Mouse (Mus musculus): ENCODE measurements around the gene AL732309.1.

AL732309.1 gene

DNA sequence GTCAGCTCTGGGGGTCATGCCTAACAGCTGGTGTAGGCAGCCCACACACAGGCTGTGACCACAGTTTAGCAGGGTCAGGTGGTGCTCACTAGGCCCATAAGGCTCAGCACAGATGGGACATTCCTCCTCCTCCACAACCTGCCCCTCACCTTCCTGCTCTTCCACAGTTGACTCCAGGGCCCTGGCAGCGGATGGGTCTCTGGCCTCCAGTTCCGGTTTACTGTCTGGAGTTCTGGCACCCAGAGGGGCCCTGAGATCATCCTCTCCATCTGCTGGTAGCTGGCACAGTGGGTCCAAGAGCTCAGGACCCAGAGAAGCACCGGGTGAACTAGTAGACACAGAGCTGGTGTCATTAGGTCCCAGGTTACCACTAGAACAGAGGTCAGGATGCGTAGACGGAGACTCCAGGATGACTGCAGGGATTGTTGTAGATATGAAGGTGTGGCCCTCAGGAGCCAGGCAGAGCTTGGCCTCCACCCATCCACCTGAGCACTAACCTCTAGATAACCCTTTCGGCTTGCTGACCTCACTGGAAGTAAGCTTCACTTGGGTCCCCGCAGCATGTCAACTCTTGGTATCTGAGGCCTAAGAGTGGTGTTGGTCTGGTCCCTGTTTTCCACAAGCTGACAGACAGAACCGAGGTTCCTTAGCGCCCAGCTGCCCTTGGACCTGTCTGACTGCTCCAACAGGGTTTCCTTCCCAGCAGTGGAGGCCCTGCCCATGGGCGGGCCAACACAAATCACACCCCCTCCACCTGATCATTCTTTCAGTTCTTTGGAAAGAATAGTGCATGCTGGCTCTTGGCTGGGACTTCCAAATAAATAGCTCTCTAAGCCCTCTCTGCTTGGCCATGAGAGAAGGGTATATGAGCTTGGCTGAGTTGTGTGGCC lies at the start of gene AL732309.1:
Gene AL732309.1 (minus strand): TSS at position 681 of the 890 bp plus-strand sequence.
- DNase-seq (ENCODE audit: low spot score): no peak

- no peak for DNase-seq (ENCODE audit: low spot score)
Measured at GRCm38 (mm10) chr2:25293706-25294105, 47.0 kb upstream of the AL732309.1 start.

GRCm38 (mm10) chr2:25292856-25293255 lies 46.2 kb upstream of the AL732309.1 start:
- DNase-seq (ENCODE audit: low spot score): peak; percentile 61

- DNase-seq (ENCODE audit: low spot score): no peak
Measured at GRCm38 (mm10) chr2:25292054-25292544, 45.4 kb upstream of the AL732309.1 start.

DNA sequence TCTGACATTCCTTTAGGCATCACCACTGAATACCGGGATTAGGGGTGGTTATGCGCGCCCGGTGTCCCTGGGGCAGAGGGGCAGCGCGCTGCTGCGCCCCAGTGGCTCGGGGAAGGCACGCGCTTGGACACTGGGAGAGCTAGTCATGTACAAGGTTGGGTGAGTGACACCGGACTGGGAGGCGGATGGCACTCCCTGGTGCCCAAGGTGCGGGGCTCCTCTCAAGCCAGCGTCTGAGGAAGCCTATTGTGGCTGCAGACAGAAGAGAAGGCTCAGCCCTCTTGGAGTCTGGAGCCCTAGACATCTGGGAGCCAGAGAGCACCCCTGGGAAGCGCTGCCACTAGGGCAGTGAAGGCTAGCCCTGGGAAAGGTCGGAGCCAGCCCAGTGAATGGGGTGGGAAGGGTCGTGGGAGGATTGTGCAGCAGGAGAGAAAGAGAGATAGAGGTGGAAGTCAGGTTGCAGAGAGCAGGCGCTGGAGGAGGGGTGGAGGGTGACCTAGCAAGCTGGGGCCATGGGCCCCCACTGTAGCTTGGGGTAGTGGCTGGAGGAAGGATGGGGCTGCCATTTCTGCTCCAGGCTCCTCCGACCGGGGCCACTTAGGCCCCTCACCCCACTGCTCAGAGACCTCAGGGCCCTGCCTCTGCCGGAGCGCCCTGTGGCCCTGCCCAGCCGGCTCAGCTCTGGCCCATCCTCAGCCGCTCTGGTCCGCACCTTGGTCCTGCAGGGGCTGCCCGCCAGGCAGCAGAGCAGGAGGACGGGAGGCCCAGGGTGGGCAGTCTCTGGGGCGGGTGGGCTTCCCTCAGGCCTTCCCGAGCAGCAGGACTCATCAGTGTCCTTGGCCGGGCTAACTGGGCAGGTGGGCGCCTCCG lies 44.8 kb upstream of the AL732309.1 start:
- no peak for DNase-seq (ENCODE audit: low spot score)

- DNase-seq (ENCODE audit: low spot score): no peak
Measured at GRCm38 (mm10) chr2:25290816-25291130, 44.1 kb upstream of the AL732309.1 start.

- no peak for DNase-seq (ENCODE audit: low spot score)
Measured at GRCm38 (mm10) chr2:25290101-25290815, 43.6 kb upstream of the AL732309.1 start.

DNA sequence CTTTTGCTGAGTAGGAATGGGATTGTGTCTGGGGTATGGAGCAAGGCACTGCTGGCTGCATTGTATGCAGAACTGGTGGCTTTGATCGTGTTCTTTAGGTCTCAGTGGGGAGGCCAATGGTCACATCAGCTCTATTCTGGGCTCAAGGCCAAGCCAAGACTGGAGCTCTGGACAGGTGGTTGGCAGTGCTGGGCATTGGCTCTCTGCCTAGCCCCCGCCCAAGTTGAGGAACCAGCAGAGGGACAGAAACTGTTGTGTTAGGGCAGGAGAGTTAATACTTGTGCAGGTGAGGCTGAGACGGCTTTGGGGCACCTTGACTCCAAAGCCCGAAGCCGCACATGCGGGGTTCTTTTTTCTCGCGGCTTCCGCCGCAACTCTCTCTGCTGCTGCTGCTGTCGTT lies 43.0 kb upstream of the AL732309.1 start, which contains the start of gene Lrrc26:
Gene Lrrc26 (plus strand): TSS at position 265 of the 400 bp plus-strand sequence.
- DNase-seq (ENCODE audit: low spot score): no peak

- no peak for DNase-seq (ENCODE audit: low spot score)
Measured at GRCm38 (mm10) chr2:25288734-25289345, 42.2 kb upstream of the AL732309.1 start.

GRCm38 (mm10) chr2:25287927-25288649 lies 41.4 kb upstream of the AL732309.1 start, which contains the start of gene Tmem210:
Gene Tmem210, plus strand, starts transcription at chr2:25288145.
- DNase-seq (ENCODE audit: low spot score): no peak

GRCm38 (mm10) chr2:25286837-25287636 lies 40.4 kb upstream of the AL732309.1 start:
- DNase-seq (ENCODE audit: low spot score): no peak

DNA sequence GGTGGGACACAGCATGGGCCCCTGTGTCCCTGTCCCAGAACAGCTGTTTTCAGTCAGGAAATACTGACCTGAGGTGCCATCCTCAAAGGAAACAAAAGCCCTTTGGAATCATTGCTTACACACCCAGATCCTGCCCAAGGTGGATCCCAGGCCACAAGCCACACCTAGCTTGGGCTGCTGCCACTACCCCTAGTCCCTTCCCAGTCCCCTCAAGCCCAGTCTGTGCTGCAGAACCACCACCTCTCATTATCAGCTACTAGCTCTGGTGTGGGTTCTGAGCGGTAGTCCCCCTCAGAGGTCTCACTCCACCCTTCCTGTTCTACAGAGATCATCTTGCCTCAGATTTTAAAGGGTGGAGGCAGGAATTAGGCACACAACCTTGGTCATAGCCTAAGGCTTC lies 39.7 kb upstream of the AL732309.1 start:
- no peak for DNase-seq (ENCODE audit: low spot score)

DNA sequence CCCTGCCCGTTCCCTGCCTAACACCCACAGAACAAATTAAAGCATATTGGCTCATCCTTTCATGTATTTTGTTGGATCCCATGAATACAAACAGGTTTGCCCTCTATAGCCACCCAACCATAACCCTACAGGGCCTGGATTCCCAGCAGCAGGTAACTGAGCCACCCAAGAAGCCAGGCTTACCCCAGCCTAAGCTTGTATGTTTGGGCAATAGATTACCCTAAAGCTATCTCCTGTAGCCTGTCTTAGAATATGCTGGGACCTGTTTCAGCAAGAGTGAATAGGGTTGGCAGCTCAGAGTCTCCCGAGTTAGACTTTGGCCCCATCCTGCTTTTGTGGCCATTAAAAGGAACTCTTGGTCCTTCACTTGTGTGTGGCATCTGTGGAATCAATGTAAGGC lies 38.9 kb upstream of the AL732309.1 start:
- no peak for DNase-seq (ENCODE audit: low spot score)

GRCm38 (mm10) chr2:25278928-25279882 lies 32.5 kb upstream of the AL732309.1 start:
- peak; percentile 76 for DNase-seq (ENCODE audit: low spot score)

DNA sequence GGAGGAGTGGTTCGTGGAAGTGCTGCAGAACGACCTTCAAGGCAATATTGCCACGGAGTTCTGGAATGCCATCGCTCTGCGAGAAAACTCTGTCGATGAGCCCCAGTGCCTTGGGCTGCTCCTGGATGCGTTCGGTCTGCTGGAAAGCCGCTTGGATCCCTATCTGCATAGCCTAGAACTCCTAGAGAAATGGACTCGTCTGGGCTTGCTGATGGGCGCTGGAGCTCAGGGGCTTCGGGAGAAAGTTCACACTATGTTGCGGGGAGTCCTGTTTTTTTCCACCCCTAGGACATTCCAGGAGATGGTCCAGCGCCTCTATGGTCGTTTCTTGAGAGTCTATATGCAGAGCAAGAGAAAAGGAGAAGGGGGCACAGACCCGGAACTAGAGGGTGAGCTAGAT lies 26.3 kb upstream of the AL732309.1 start:
- DNase-seq (ENCODE audit: low spot score): no peak

GRCm38 (mm10) chr2:25272515-25272914 lies 25.9 kb upstream of the AL732309.1 start:
- DNase-seq (ENCODE audit: low spot score): no peak

GRCm38 (mm10) chr2:25271827-25272511 lies 25.3 kb upstream of the AL732309.1 start, which contains the start of the genes Ssna1 and Anapc2:
Gene Ssna1, minus strand, starts transcription at chr2:25272438.
Gene Anapc2, plus strand, starts transcription at chr2:25272478.
- DNase-seq (ENCODE audit: low spot score): peak; percentile 97

- no peak for DNase-seq (ENCODE audit: low spot score)
Measured at GRCm38 (mm10) chr2:25267746-25268309, 21.2 kb upstream of the AL732309.1 start.
